Mouse (Mus musculus): ENCODE measurements around the gene Zfp385b.

- no peak for TF ChIP-seq POLR2A (IDR thresholded peaks at IDR 0.05; ENCODE audit: low read depth, low read length)
- no peak for TF ChIP-seq CTCF (IDR thresholded peaks at IDR 0.05; ENCODE audit: borderline replicate concordance, insufficient read depth, low read length)
Measured at GRCm38 (mm10) chr2:77528079-77528752, 291.2 kb downstream of the Zfp385b start.

Data from embryonic fibroblast, embryonic 13.5 days (primary cell).